ENCODE assay signal across 10 mouse cellular contexts in genomic region chr2:156783349-156783728, GRCm38 (mm10). TPM values are rescaled to one million over a fixed set of nuclear protein-coding genes. Genes with fewer than 3 reads are reported as not detected.
DNase-seq lines count a peak whose midpoint lies in the region; ATAC-seq lines count a peak whose summit lies in the region.
"Had no signal": no experiment of that assay in that cellular context is flagged by ENCODE, and none has a peak within 500 bp of the region (broad histone marks: within the 10 kb centered on the region; RNA-seq: fewer than 3 reads in every experiment).

No protein-coding gene starts in this region.

- 11% methylated on average over 9 of the region's 9 CpGs for whole genome bisulfite sequencing in liver, embryonic 16.5 days (ENCODE audit: insufficient replicate concordance)
- WGBS in forebrain, embryonic 10.5 days: 84% methylated on average over 9 of the region's 9 CpGs

- peak; percentile 63 for ATAC-seq in common myeloid progenitor, adult 5-6 weeks (replicated peaks; ENCODE audit: low read depth, poor library complexity, severe bottlenecking)
- peak; percentile 84 for ATAC-seq in liver, embryonic 16.5 days (ENCODE audit: low read depth)
- ATAC-seq in CD4-positive, CD25-positive, alpha-beta regulatory T cell, adult 4 months: no peak

- peak overlapping the region; percentile 42; the same call in 1 of the 2 replicates for H3K9ac ChIP-seq in liver, embryonic 16.5 days (ENCODE audit: low read depth, low read length)
- H3K9ac ChIP-seq: kidney, embryonic 15.5 days had no signal

- H3K4me2 ChIP-seq in liver, embryonic 16.5 days (ENCODE audit: low read depth, low read length): peak overlapping the region; percentile 26; the same call in 1 of the 2 replicates
- H3K4me2 ChIP-seq: kidney, embryonic 15.5 days had no signal

- no peaks in the 10 kb centered on the region for H3K9me3 ChIP-seq in liver, embryonic 16.5 days (replicated peaks; ENCODE audit: control insufficient read depth, low read length)
- H3K9me3 ChIP-seq in forebrain, embryonic 10.5 days: peaks cover 8% of the 10 kb centered on the region
- H3K9me3 ChIP-seq: kidney, embryonic 15.5 days had no signal

- H3K4me1 ChIP-seq in liver, embryonic 16.5 days (ENCODE audit: control insufficient read depth, low read depth, low read length): peaks cover 44% of the 10 kb centered on the region
- peaks cover 22% of the 10 kb centered on the region for H3K4me1 ChIP-seq in forebrain, embryonic 10.5 days

- no peaks in the 10 kb centered on the region for H3K27me3 ChIP-seq in liver, embryonic 16.5 days (ENCODE audit: control insufficient read depth, insufficient read depth, low read depth, low read length)
- peaks cover 13% of the 10 kb centered on the region; the same call in 1 of the 2 replicates for H3K27me3 ChIP-seq in forebrain, embryonic 10.5 days (ENCODE audit: poor library complexity, severe bottlenecking)

- peak overlapping the region; percentile 87 for H3K27ac ChIP-seq in liver, embryonic 16.5 days (ENCODE audit: low read length)
- no peak overlapping the region for H3K27ac ChIP-seq in forebrain, embryonic 10.5 days
- H3K27ac ChIP-seq: kidney, embryonic 15.5 days had no signal

- no peak overlapping the region for H3K4me3 ChIP-seq in liver, embryonic 16.5 days (ENCODE audit: low read depth, low read length)
- H3K4me3 ChIP-seq in forebrain, embryonic 10.5 days: no peak overlapping the region
- H3K4me3 ChIP-seq: kidney, embryonic 15.5 days had no signal

- no peaks in the 10 kb centered on the region for H3K36me3 ChIP-seq in liver, embryonic 16.5 days (ENCODE audit: control insufficient read depth, insufficient read depth)
- no peaks in the 10 kb centered on the region for H3K36me3 ChIP-seq in forebrain, embryonic 10.5 days (replicated peaks)
- H3K36me3 ChIP-seq: kidney, embryonic 15.5 days had no signal

- DNase-seq in spleen, postnatal 10 days (ENCODE audit: low spot score in 2 of 2): peak; percentile 9 to 35
- DNase-seq in spleen, postnatal 14 days (ENCODE audit: low spot score in 2 of 2): no peak
- no peak for DNase-seq in kidney, postnatal 14 days
- no peak for DNase-seq in forebrain, embryonic 10.5 days (ENCODE audit: extremely low spot score, low spot score)
- DNase-seq: cerebellum, adult 8-10 months; lung, postnatal 10 days had no signal

RNA-seq across cellular contexts. Expression of gene Myl9, which starts 8.1 kb away (rescaled TPM):
- not detected in 2 replicates for total RNA-seq in common myeloid progenitor, adult 5-6 weeks (2017)
- polyA plus RNA-seq in liver, embryonic 16.5 days (2015; fragmentation: Nextera tagmentation; extraction: Ambion mirVana): 43.0 and 56.1 TPM in 2 replicates
- not detected for polyA plus RNA-seq in CD4-positive, CD25-positive, alpha-beta regulatory T cell, adult 4 months (2017; shearing (Covaris generic))
- 79.0 and 80.3 TPM in 2 replicates for polyA plus RNA-seq in forebrain, embryonic 10.5 days (2016; fragmentation: Nextera tagmentation; extraction: Ambion mirVana)

RNA-seq across cellular contexts. Expression of gene Tgif2, which starts 56.5 kb away (rescaled TPM):
- 15.6 and 18.6 TPM in 2 replicates for total RNA-seq in common myeloid progenitor, adult 5-6 weeks (2017)
- polyA plus RNA-seq in liver, embryonic 16.5 days (2015; fragmentation: Nextera tagmentation; extraction: Ambion mirVana): 5.1 and 5.4 TPM in 2 replicates
- 10 to 100 TPM; 10.4 to 14.6 TPM for polyA plus RNA-seq in CD4-positive, CD25-positive, alpha-beta regulatory T cell, adult 4 months (2017; shearing (Covaris generic))
- 108 and 109 TPM in 2 replicates for polyA plus RNA-seq in forebrain, embryonic 10.5 days (2016; fragmentation: Nextera tagmentation; extraction: Ambion mirVana)

Comparison
In these comparisons a context has a peak if more than half of its experiments do, and no peak if none do; other contexts are left out.
1. DNase-seq: peak in spleen, postnatal 10 days (2 of 2); none in spleen, postnatal 14 days (0 of 2), kidney, postnatal 14 days (single experiment) and forebrain, embryonic 10.5 days (single experiment).
2. RNA of gene Myl9, which starts 8.1 kb away (polyA plus RNA-seq): 79.0 to 80.3 TPM in forebrain, embryonic 10.5 days and 43.0 to 56.1 TPM in liver, embryonic 16.5 days; not detected in CD4-positive, CD25-positive, alpha-beta regulatory T cell, adult 4 months; every median in the first group is over 10 times any median in the second.